Mouse (Mus musculus) layer of hippocampus, postnatal 14 days (tissue): Measurements from ENCODE around the gene Xylb. TPM values are rescaled to one million over a fixed set of nuclear protein-coding genes. Genes with fewer than 3 reads are reported as not detected.

Experiments used
- total RNA-seq, 2 experiments: library from RNA; stranded (reverse); gene quantifications; 2 replicates each; pipeline ENCODE4 v1.2.3; 2021

Xylb gene
- total RNA-seq, 2 experiments from 2014 or later, result 4.2 to 5.6 TPM

Other genes starting within 250 kb of the Xylb start
- 1 to 10 TPM; 1.2 to 1.3 TPM for gene Acaa1b, start 200.3 kb upstream of the Xylb start, total RNA-seq
- not detected for gene Gm47289, start 198.2 kb upstream of the Xylb start, total RNA-seq
- gene Slc22a13, start 148.3 kb upstream of the Xylb start, total RNA-seq, result under 1 TPM in 1 of 2 experiments, not detected in 1; 0.24 TPM
- gene Oxsr1, start 35.0 kb upstream of the Xylb start, total RNA-seq, result 10 to 100 TPM; 32.0 to 33.2 TPM
- gene Acaa1a, start 17.7 kb upstream of the Xylb start, total RNA-seq, result 10 to 100 TPM; 66.5 to 77.9 TPM
- 1 to 10 TPM; 5.1 to 6.0 TPM for gene Myd88, start 16.0 kb upstream of the Xylb start, total RNA-seq
- not detected for gene Slc22a14, start 8.2 kb downstream of the Xylb start, total RNA-seq
- gene Acvr2b, start 44.7 kb downstream of the Xylb start, total RNA-seq, result 10 to 100 TPM in 1 of 2 experiments, 1 to 10 TPM in 1; 9.4 to 14.4 TPM
- gene Exog, start 87.6 kb downstream of the Xylb start, total RNA-seq, result 10 to 100 TPM; 22.2 to 23.1 TPM
- gene Scn5a, start 221.6 kb downstream of the Xylb start, total RNA-seq, result 1 to 10 TPM; 1.0 to 1.2 TPM